Mouse (Mus musculus): ENCODE measurements around the gene Rhob. TPM values are rescaled to one million over a fixed set of nuclear protein-coding genes. Genes with fewer than 3 reads are reported as not detected.

Rhob gene
- polyA plus RNA-seq, 1 experiment from 2014 or later: 39.3 TPM

GRCm38 (mm10) chr12:8510317-8510988 lies 10.6 kb upstream of the Rhob start:
- Histone ChIP-seq H3K27me3 (ENCODE audit: control insufficient read depth, insufficient read depth, low read length) (no peaks in the 10 kb centered on the region), H3K9ac (ENCODE audit: low read length) (peak overlapping the region; percentile 38; the same call in 1 of the 2 replicates), H3K27ac (ENCODE audit: low read length) (peak overlapping the region; percentile 60), H3K4me3 (ENCODE audit: low read length) (no peak overlapping the region), H3K36me3 (ENCODE audit: control insufficient read depth, insufficient read depth) (no peaks in the 10 kb centered on the region), H3K9me3 (replicated peaks; ENCODE audit: control insufficient read depth, low read length) (no peaks in the 10 kb centered on the region), H3K4me2 (ENCODE audit: low read depth, low read length) (no peak overlapping the region), H3K4me1 (ENCODE audit: control insufficient read depth, insufficient read depth, low read length) (peaks cover 20% of the 10 kb centered on the region)
- no peak for ATAC-seq (replicated peaks; ENCODE audit: extremely low read depth, insufficient read depth, low FRiP score)
- WGBS: 48% methylated on average over 6 of the region's 6 CpGs

DNA sequence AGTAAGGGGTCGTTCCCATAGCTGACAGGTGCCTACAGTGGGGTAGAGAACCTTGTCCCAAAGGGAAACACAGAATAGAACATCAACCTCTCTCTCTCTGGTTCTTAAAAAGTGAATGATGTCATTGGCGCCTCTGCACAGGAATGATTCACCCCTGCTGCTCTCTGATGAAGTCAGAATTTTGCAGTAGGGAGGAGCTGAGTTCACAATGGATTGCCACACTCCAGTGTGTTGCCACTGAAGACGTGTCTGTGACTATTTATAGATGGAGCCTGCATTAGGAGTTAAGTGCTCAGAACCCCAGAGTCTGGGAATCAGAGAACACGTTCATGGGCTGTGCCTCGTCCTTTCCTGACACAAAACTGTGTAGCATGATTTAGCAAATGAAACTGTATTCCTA lies 9.9 kb upstream of the Rhob start:
- H3K4me2 ChIP-seq (ENCODE audit: low read depth, low read length): 0 out of 2 replicates have a peak overlapping the region, but pooled peaks have one; percentile 3
- no peak overlapping the region; the same call in 1 of the 2 replicates for H3K9ac ChIP-seq (ENCODE audit: low read length)
- 30% methylated on average over 5 of the region's 5 CpGs for WGBS
- no peaks in the 10 kb centered on the region for H3K36me3 ChIP-seq (ENCODE audit: control insufficient read depth, insufficient read depth)
- no peak overlapping the region for H3K4me3 ChIP-seq (ENCODE audit: low read length)
- peak; percentile 91 for ATAC-seq (replicated peaks; ENCODE audit: extremely low read depth, insufficient read depth, low FRiP score)
- H3K4me1 ChIP-seq (ENCODE audit: control insufficient read depth, insufficient read depth, low read length): peaks cover 20% of the 10 kb centered on the region
- H3K9me3 ChIP-seq (replicated peaks; ENCODE audit: control insufficient read depth, low read length): no peaks in the 10 kb centered on the region
- H3K27me3 ChIP-seq (ENCODE audit: control insufficient read depth, insufficient read depth, low read length): no peaks in the 10 kb centered on the region
- peak overlapping the region; percentile 60 for H3K27ac ChIP-seq (ENCODE audit: low read length)

- H3K4me2 ChIP-seq (ENCODE audit: low read depth, low read length): no peak overlapping the region
- no peak overlapping the region for H3K9ac ChIP-seq (ENCODE audit: low read length)
- ATAC-seq (replicated peaks; ENCODE audit: extremely low read depth, insufficient read depth, low FRiP score): no peak
- no peak overlapping the region for H3K27ac ChIP-seq (ENCODE audit: low read length)
- no peaks in the 10 kb centered on the region for H3K27me3 ChIP-seq (ENCODE audit: control insufficient read depth, insufficient read depth, low read length)
- H3K4me3 ChIP-seq (ENCODE audit: low read length): no peak overlapping the region
- no peaks in the 10 kb centered on the region for H3K36me3 ChIP-seq (ENCODE audit: control insufficient read depth, insufficient read depth)
- WGBS: 69% methylated on average over 9 of the region's 9 CpGs
- H3K9me3 ChIP-seq (replicated peaks; ENCODE audit: control insufficient read depth, low read length): no peaks in the 10 kb centered on the region
- H3K4me1 ChIP-seq (ENCODE audit: control insufficient read depth, insufficient read depth, low read length): peaks cover 20% of the 10 kb centered on the region
Measured at GRCm38 (mm10) chr12:8506954-8507707, 7.3 kb upstream of the Rhob start.

- no peaks in the 10 kb centered on the region for H3K9me3 ChIP-seq (replicated peaks; ENCODE audit: control insufficient read depth, low read length)
- no peak overlapping the region for H3K9ac ChIP-seq (ENCODE audit: low read length)
- no peak overlapping the region for H3K4me2 ChIP-seq (ENCODE audit: low read depth, low read length)
- peaks cover 17% of the 10 kb centered on the region for H3K4me1 ChIP-seq (ENCODE audit: control insufficient read depth, insufficient read depth, low read length)
- no peaks in the 10 kb centered on the region for H3K36me3 ChIP-seq (ENCODE audit: control insufficient read depth, insufficient read depth)
- ATAC-seq (replicated peaks; ENCODE audit: extremely low read depth, insufficient read depth, low FRiP score): no peak
- 78% methylated on average over 6 of the region's 6 CpGs for WGBS
- H3K27ac ChIP-seq (ENCODE audit: low read length): no peak overlapping the region
- H3K27me3 ChIP-seq (ENCODE audit: control insufficient read depth, insufficient read depth, low read length): no peaks in the 10 kb centered on the region
- H3K4me3 ChIP-seq (ENCODE audit: low read length): no peak overlapping the region
Measured at GRCm38 (mm10) chr12:8504131-8504530, 4.3 kb upstream of the Rhob start.

GRCm38 (mm10) chr12:8502546-8502945 lies 2.7 kb upstream of the Rhob start:
- H3K4me1 ChIP-seq (ENCODE audit: control insufficient read depth, insufficient read depth, low read length): peaks cover 19% of the 10 kb centered on the region
- no peaks in the 10 kb centered on the region for H3K9me3 ChIP-seq (replicated peaks; ENCODE audit: control insufficient read depth, low read length)
- H3K4me3 ChIP-seq (ENCODE audit: low read length): no peak overlapping the region
- WGBS: 12% methylated on average over 6 of the region's 6 CpGs
- H3K36me3 ChIP-seq (ENCODE audit: control insufficient read depth, insufficient read depth): no peaks in the 10 kb centered on the region
- H3K27ac ChIP-seq (ENCODE audit: low read length): no peak overlapping the region
- no peak overlapping the region for H3K4me2 ChIP-seq (ENCODE audit: low read depth, low read length)
- no peaks in the 10 kb centered on the region for H3K27me3 ChIP-seq (ENCODE audit: control insufficient read depth, insufficient read depth, low read length)
- no peak overlapping the region for H3K9ac ChIP-seq (ENCODE audit: low read length)
- no peak for ATAC-seq (replicated peaks; ENCODE audit: extremely low read depth, insufficient read depth, low FRiP score)

GRCm38 (mm10) chr12:8501571-8502305 lies 1.9 kb upstream of the Rhob start:
- H3K36me3 ChIP-seq (ENCODE audit: control insufficient read depth, insufficient read depth): no peaks in the 10 kb centered on the region
- 69% methylated on average over 14 of the region's 14 CpGs for WGBS
- ATAC-seq (replicated peaks; ENCODE audit: extremely low read depth, insufficient read depth, low FRiP score): no peak
- peak overlapping the region; percentile 94; the same call in 1 of the 2 replicates for H3K27ac ChIP-seq (ENCODE audit: low read length)
- H3K9ac ChIP-seq (ENCODE audit: low read length): peak overlapping the region; percentile 84; the same call in 1 of the 2 replicates
- no peaks in the 10 kb centered on the region for H3K9me3 ChIP-seq (replicated peaks; ENCODE audit: control insufficient read depth, low read length)
- H3K27me3 ChIP-seq (ENCODE audit: control insufficient read depth, insufficient read depth, low read length): no peaks in the 10 kb centered on the region
- peaks cover 27% of the 10 kb centered on the region for H3K4me1 ChIP-seq (ENCODE audit: control insufficient read depth, insufficient read depth, low read length)
- no peak overlapping the region for H3K4me3 ChIP-seq (ENCODE audit: low read length)
- H3K4me2 ChIP-seq (ENCODE audit: low read depth, low read length): no peak overlapping the region

- ATAC-seq (replicated peaks; ENCODE audit: extremely low read depth, insufficient read depth, low FRiP score): no peak
Measured at GRCm38 (mm10) chr12:8500597-8501570, 1.1 kb upstream of the Rhob start.

More at GRCm38 (mm10) chr12:8500597-8501570, 1.1 kb upstream of the Rhob start:
- no peaks in the 10 kb centered on the region for H3K9me3 ChIP-seq (replicated peaks; ENCODE audit: control insufficient read depth, low read length)
- 46% methylated on average over 17 of the region's 17 CpGs for WGBS
- H3K4me1 ChIP-seq (ENCODE audit: control insufficient read depth, insufficient read depth, low read length): peaks cover 35% of the 10 kb centered on the region
- H3K4me3 ChIP-seq (ENCODE audit: low read length): peak overlapping the region; percentile 90
- no peaks in the 10 kb centered on the region for H3K27me3 ChIP-seq (ENCODE audit: control insufficient read depth, insufficient read depth, low read length)
- H3K4me2 ChIP-seq (ENCODE audit: low read depth, low read length): peak overlapping the region; percentile 85
- peak overlapping the region; percentile 84 for H3K9ac ChIP-seq (ENCODE audit: low read length)
- H3K27ac ChIP-seq (ENCODE audit: low read length): peak overlapping the region; percentile 94
- H3K36me3 ChIP-seq (ENCODE audit: control insufficient read depth, insufficient read depth): no peaks in the 10 kb centered on the region

Measured in heart, embryonic 16.5 days (tissue).